Mouse (Mus musculus): ENCODE measurements around the gene Nle1.

DNA sequence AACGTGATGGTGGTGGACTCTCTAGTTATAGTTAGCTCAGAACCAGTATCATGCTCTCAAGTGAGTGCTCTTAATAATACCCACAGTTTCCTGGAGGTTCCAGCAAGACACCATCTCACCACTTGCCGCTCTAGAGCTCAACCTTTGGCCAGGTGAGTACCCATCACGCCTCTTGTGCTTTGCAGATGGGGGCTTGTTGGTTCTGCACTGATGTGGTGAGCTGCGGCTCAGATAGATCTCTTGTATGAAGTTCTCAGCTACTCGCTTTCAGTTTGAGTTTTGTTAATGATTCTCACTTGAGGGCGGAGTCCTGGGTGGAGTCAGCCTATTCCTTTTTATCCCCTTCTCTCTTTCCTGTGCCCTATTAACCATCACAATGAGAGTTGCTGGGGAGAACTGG, 46.4 kb upstream of the Nle1 start:
- TF ChIP-seq CTCF (IDR thresholded peaks at IDR 0.05) (no peak), EP300 (IDR thresholded peaks at IDR 0.05) (no peak)

All from lung, postnatal 0 days (tissue).